Mouse (Mus musculus) liver, embryonic 15.5 days (tissue): ENCODE results near the gene Wdr59. TPM values are rescaled to one million over a fixed set of nuclear protein-coding genes. Genes with fewer than 3 reads are reported as not detected.

Source experiments
- ATAC-seq: fragments of 200-750 bp; cut with Nextera tagmentation; 2 replicates; pipeline ENCODE4 v1.8.0; 2017; ENCODE audit warnings: moderate number of reproducible peaks, mild to moderate bottlenecking, moderate library complexity; ENCODE audit not compliant: insufficient read depth
- H3K27ac ChIP-seq: fragments of 300-500 bp; sonication (generic); replicated peaks from 2 replicates; pipeline ENCODE4 v1.5.1; 2015; ENCODE audit warnings: mild to moderate bottlenecking, inconsistent platforms
- H3K27me3 ChIP-seq: fragments of 300-500 bp; sonication (generic); 2 replicates; pipeline ENCODE4 v1.6.1; 2015; ENCODE audit warnings: mild to moderate bottlenecking, inconsistent platforms
- H3K36me3 ChIP-seq: fragments of 300-500 bp; sonication (generic); replicated peaks from 2 replicates; pipeline ENCODE4 v1.6.1; 2015; ENCODE audit warnings: moderate library complexity, mild to moderate bottlenecking, inconsistent platforms
- H3K4me1 ChIP-seq: fragments of 300-500 bp; sonication (generic); replicated peaks from 2 replicates; pipeline ENCODE4 v1.6.1; 2015; ENCODE audit warnings: inconsistent platforms
- H3K4me2 ChIP-seq: fragments of 300-500 bp; sonication (generic); 2 replicates; pipeline ENCODE4 v1.6.1; 2015; ENCODE audit warnings: moderate library complexity, mild to moderate bottlenecking, inconsistent platforms
- H3K4me3 ChIP-seq: fragments of 300-500 bp; sonication (generic); replicated peaks from 2 replicates; pipeline ENCODE4 v1.5.1; 2015; ENCODE audit warnings: mild to moderate bottlenecking, inconsistent platforms
- H3K9ac ChIP-seq: fragments of 300-500 bp; sonication (generic); 2 replicates; pipeline ENCODE4 v1.6.1; 2015; ENCODE audit warnings: moderate library complexity, mild to moderate bottlenecking, inconsistent platforms
- H3K9me3 ChIP-seq: fragments of 300-500 bp; sonication (generic); replicated peaks from 2 replicates; pipeline ENCODE4 v1.6.1; 2016; ENCODE audit warnings: inconsistent platforms
- WGBS: fragments of 180-500 bp; shearing (Covaris S2); methylation state at CpG from one replicate; pipeline ENCODE4 v1.1.7; 2015; ENCODE audit warnings: mixed read lengths; ENCODE audit not compliant: insufficient replicate concordance; 5-methylcytosine and 5-hydroxymethylcytosine counted together
- polyA plus RNA-seq: library from polyadenylated mRNA; unstranded; fragments of >200 nt; fragmentation: Nextera tagmentation; extraction: Ambion mirVana; gene quantifications from 2 replicates; pipeline ENCODE4 v1.2.1, GENCODE M21; 2015

Gene Wdr59
- polyA plus RNA-seq, 1 experiment from 2014 or later: 1.7 TPM

DNA sequence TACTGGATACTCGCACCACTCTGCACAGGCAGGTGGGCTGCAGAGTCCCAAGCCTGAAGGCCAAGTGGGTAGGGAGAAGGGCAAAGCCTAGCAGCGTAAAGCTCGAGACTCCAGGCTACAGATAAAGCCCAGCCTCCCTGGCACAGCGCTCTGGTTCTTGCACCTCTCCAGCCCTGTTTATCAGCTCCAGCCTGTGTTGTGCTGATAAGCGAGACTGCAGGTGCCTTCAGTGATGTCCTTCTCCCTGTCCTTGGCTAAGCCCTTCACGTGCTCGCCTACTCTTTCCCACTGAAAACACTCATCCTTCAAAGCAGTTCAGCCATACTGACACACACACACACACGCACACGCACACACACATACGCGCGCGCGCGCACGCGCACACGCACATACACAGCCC, 76.3 kb downstream of the Wdr59 start:
- peak; percentile 97 for ATAC-seq
- H3K9ac ChIP-seq: no peak overlapping the region
- H3K4me1 ChIP-seq: peaks cover 23% of the 10 kb centered on the region
- H3K4me3 ChIP-seq: no peak overlapping the region
- no peaks in the 10 kb centered on the region for H3K36me3 ChIP-seq
- 57% methylated on average over 18 of the region's 18 CpGs for WGBS
- peak overlapping the region; percentile 37 for H3K4me2 ChIP-seq
- H3K9me3 ChIP-seq: no peaks in the 10 kb centered on the region
- peaks cover 6% of the 10 kb centered on the region for H3K27me3 ChIP-seq
- H3K27ac ChIP-seq: peak overlapping the region; percentile 45; the same call in 1 of the 2 replicates

DNA sequence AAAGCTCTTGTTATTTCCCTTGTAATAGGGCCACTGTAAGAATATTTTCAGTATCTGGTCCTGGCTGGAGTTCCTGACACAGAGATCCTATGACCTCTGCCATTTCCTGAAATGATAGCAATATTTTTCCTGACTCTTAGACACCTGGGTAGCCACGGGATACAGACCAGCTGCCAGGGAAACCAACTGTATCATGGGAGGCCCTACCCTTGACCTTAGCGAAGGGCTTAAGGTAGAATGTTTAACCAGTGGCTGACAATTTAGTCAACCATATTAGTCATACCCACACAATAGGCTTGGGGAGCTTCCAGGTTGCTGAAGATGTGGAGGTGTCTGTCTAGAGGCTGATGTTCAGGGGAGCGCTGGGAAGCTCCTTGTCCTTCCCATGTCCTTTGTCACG, 77.6 kb downstream of the Wdr59 start:
- H3K27me3 ChIP-seq: peaks cover 11% of the 10 kb centered on the region

DNA sequence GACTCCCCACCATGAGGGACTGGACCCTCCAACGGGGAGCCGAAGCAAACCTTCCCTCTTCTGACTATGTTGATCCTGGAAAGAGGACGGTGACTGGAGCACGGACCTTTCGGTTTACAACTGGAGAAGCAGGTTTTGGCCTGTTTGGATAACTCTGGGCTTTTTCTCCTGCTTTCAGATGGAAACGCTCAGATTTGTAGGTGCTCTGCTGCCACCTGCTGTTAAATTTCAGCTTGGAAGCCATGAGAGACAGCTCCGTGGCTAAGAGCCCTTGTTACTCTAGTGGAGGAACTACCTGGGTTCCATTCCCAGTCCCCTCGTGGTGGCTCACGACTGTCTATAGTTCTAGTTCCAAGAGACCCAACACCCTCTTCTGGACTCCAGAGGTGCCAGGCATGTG, 82.7 kb downstream of the Wdr59 start:
- Histone ChIP-seq H3K4me2 (no peak overlapping the region), H3K27me3 (peaks cover 16% of the 10 kb centered on the region), H3K4me3 (no peak overlapping the region), H3K9me3 (no peaks in the 10 kb centered on the region), H3K4me1 (0 out of 2 replicates have a peak, but pooled peaks cover 2% of the 10 kb centered on the region), H3K36me3 (no peaks in the 10 kb centered on the region), H3K9ac (no peak overlapping the region), H3K27ac (no peak overlapping the region)
- ATAC-seq: no peak
- WGBS: 15% methylated on average over 9 of the region's 9 CpGs

More for the DNA sequence above, 77.6 kb downstream of the Wdr59 start:
- Histone ChIP-seq H3K4me2 (no peak overlapping the region), H3K27ac (no peak overlapping the region), H3K36me3 (no peaks in the 10 kb centered on the region), H3K9me3 (no peaks in the 10 kb centered on the region), H3K4me1 (peaks cover 23% of the 10 kb centered on the region), H3K4me3 (no peak overlapping the region), H3K9ac (no peak overlapping the region)
- 73% methylated on average over 4 of the region's 4 CpGs for WGBS
- ATAC-seq: no peak

DNA sequence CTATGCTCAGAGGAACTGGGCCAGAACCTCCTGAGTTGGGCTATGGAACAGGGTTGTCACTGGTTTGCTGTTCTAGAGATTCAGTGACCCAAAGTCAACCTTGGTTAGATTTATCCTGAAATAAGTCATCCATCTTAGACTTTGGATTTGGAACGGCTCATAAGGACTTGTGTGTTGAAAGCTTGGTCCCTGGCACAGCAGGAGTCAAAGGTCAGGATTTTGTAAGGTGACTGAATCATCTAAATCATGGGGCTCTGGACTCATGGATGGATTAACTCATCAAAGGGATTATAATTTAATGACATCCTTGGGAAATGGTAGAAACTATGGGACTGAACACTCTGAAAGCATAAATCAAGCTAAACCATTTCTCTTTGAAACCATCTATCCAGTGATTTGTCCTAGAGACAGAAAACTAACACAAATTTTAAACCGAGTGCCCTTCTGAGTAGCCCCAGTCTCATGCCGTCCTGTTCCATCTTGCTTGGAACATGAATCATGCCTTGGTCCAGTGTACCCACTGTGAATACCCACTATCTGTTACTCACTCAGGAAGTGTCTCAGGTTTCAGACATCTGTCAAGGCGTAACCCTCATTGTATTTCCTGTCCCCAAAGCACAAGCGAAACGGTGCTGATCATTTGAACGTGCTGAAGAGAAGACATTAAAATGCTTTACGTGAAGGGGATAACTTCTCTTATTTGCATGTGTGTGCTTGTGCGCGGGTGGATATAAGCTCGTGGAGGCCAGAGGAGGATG, 86.6 kb downstream of the Wdr59 start:
- Histone ChIP-seq H3K4me3 (no peak overlapping the region), H3K27me3 (0 out of 2 replicates have a peak, but pooled peaks cover 10% of the 10 kb centered on the region), H3K36me3 (no peaks in the 10 kb centered on the region), H3K9ac (no peak overlapping the region), H3K4me2 (no peak overlapping the region), H3K4me1 (no peaks in the 10 kb centered on the region), H3K9me3 (no peaks in the 10 kb centered on the region), H3K27ac (no peak overlapping the region)
- 41% methylated on average over 11 of the region's 11 CpGs for WGBS
- ATAC-seq: no peak

DNA sequence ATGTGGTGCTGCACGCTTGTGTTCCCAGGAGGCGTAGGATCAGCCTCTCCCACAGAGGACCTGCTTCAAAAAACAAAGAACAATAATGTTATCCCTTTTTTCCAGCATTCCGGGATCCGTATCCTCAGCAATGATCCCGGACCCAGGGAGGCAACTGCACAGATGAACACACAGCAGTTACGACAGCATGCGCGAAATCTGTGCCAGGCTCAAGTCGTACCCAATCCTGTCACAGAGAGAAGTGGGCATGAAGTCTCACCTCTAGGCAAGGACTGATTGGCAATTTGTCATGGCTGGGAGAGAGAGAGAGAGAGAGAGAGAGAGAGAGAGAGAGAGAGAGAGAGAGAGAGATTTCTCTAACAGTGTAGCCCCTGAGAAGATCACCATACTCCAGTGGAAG, 97.2 kb downstream of the Wdr59 start:
- H3K27ac ChIP-seq: no peak overlapping the region
- no peak overlapping the region for H3K4me3 ChIP-seq
- H3K9me3 ChIP-seq: no peaks in the 10 kb centered on the region
- H3K9ac ChIP-seq: no peak overlapping the region
- H3K36me3 ChIP-seq: no peaks in the 10 kb centered on the region
- 82% methylated on average over 9 of the region's 9 CpGs for WGBS
- no peaks in the 10 kb centered on the region for H3K4me1 ChIP-seq
- no peak for ATAC-seq
- H3K27me3 ChIP-seq: peaks cover 9% of the 10 kb centered on the region; the same call in 1 of the 2 replicates
- H3K4me2 ChIP-seq: no peak overlapping the region

DNA sequence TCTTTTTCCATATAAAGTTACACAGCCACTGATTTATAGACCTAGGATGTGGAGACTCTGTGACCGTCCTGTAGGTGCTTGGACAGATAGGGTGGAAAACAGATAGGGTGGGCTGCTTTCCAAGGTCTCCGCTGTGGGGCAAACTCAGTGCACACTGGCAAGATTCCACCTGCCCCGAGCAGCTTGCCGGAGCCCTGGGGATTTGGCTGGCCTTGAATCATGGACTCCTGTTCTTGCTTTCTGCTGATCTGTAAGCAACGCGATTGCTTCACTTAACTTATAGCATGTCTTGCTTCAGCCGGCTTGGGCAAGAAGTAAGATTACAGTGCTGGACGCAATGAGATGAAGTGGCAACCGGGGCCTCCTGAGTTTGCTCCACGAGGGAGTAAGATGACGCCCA, 97.7 kb downstream of the Wdr59 start:
- Histone ChIP-seq H3K27ac (no peak overlapping the region), H3K36me3 (no peaks in the 10 kb centered on the region), H3K9ac (no peak overlapping the region), H3K27me3 (peaks cover 13% of the 10 kb centered on the region), H3K4me1 (no peaks in the 10 kb centered on the region), H3K9me3 (no peaks in the 10 kb centered on the region), H3K4me2 (no peak overlapping the region), H3K4me3 (no peak overlapping the region)
- 72% methylated on average over 11 of the region's 11 CpGs for WGBS
- ATAC-seq: no peak

DNA sequence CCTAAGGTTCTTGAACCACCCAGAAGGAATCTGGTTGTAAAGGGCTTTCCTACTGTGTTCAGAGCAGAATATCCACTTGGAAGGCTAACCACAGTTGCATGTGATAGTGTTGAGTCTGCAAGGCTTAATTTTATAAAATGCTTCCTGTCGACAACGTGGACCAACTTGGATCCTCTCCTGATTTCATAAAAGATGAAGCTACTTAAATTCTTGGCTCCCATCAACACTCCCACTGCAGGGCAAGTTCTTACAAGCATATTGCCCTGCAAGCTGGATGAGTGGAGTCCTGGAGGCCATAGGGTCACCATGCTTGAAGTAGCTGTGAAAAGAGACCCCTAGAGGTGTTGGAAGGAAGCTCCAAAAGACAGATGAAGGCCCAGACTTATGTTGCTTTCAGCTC, 99.3 kb downstream of the Wdr59 start:
- Histone ChIP-seq H3K9me3 (no peaks in the 10 kb centered on the region), H3K4me2 (no peak overlapping the region), H3K27ac (no peak overlapping the region), H3K36me3 (no peaks in the 10 kb centered on the region), H3K4me3 (no peak overlapping the region), H3K4me1 (no peaks in the 10 kb centered on the region), H3K9ac (no peak overlapping the region), H3K27me3 (peaks cover 15% of the 10 kb centered on the region)
- WGBS: 64% methylated on average over 2 of the region's 2 CpGs
- no peak for ATAC-seq

DNA sequence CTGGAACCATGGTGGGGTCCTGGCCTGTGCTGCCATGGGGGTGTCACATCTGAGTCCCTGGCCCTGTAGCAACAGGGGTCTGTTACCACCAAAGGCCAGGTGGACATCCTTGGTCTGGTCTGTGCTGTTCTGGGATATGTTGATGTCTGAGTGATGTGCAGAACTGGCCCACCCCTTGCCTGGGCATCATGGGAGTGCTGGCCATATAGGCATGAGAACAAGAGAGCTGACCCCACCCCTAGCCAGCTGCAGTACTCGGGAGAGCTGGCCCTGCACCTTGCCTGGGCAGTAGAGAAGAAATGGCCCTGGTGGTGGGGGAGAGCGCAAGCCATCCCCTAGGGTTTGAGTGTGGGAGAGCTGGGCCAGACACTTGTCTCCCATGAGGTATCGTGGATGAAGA, 102.7 kb downstream of the Wdr59 start:
- no peaks in the 10 kb centered on the region for H3K4me1 ChIP-seq
- ATAC-seq: no peak
- no peak overlapping the region for H3K9ac ChIP-seq
- WGBS: 62% methylated on average over 3 of the region's 3 CpGs
- H3K27me3 ChIP-seq: peaks cover 12% of the 10 kb centered on the region
- no peaks in the 10 kb centered on the region for H3K9me3 ChIP-seq
- H3K36me3 ChIP-seq: no peaks in the 10 kb centered on the region
- no peak overlapping the region for H3K27ac ChIP-seq
- H3K4me2 ChIP-seq: no peak overlapping the region
- no peak overlapping the region for H3K4me3 ChIP-seq

DNA sequence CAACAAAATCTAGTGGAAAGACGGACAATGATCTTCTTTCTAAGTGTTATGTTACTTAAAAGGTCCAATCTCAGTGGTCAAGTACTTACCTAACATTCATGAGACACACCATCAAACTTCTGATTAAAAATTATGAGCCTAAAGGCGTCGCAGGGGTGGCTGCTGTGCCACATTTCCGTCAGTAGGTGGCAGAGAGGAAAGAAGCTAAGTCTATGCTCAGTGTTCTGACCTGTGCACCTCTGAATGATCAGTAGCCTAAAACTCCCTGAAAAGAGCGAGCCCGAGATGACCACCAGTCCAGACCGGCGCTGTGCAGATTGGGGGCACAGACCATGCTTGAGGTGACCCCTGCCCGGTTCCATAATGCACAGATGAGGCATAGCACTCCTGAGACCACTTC, 103.3 kb downstream of the Wdr59 start:
- Histone ChIP-seq H3K9me3 (no peaks in the 10 kb centered on the region), H3K9ac (no peak overlapping the region), H3K4me1 (no peaks in the 10 kb centered on the region), H3K4me2 (no peak overlapping the region), H3K36me3 (no peaks in the 10 kb centered on the region), H3K27ac (no peak overlapping the region), H3K4me3 (no peak overlapping the region), H3K27me3 (peaks cover 12% of the 10 kb centered on the region)
- WGBS: 20% methylated on average over 9 of the region's 9 CpGs
- no peak for ATAC-seq

DNA sequence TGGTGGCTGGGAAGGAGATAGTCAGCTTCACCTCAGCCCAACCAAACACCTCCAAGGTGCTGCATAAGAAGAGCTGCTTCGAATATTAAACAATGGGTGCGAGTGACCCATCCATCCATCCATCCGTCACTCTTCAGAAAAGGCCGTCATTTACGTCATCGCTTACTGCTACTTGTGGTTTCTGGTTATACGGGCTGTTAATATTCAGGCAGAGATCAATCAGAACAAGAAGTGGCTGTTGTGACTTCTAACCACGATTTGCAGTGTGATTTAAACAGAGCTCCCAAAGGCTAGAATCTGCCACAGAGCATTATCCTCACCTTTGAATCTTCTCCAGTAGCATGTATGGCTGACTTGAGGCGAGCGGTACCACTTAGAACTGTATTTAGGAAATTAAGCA, 104.7 kb downstream of the Wdr59 start:
- no peaks in the 10 kb centered on the region for H3K4me1 ChIP-seq
- no peak for ATAC-seq
- no peak overlapping the region for H3K4me3 ChIP-seq
- H3K4me2 ChIP-seq: no peak overlapping the region
- no peak overlapping the region for H3K9ac ChIP-seq
- H3K27me3 ChIP-seq: peaks cover 10% of the 10 kb centered on the region
- no peaks in the 10 kb centered on the region for H3K9me3 ChIP-seq
- H3K36me3 ChIP-seq: no peaks in the 10 kb centered on the region
- 60% methylated on average over 10 of the region's 10 CpGs for WGBS
- H3K27ac ChIP-seq: no peak overlapping the region

DNA sequence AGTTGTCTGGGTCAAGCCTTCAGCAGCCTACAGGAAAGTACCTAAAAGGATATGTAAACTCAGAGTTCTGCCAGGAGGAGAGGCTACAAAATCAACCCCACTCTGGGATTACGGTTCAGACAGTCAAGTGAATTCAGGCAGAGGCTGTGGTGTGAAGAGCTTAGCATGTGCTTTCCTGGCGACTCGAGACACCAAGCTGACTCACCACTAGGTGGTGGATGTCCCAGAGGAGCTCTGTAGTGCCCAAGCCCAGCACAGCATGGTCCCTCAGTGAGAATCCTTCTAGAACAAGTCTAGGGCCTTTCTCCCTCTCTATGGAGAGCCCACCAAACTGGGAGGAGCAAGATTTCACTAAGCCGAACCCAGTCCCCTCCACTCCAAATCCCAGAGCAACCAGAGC, 118.5 kb downstream of the Wdr59 start:
- Histone ChIP-seq H3K9ac (no peak overlapping the region), H3K36me3 (no peaks in the 10 kb centered on the region), H3K4me2 (no peak overlapping the region), H3K4me3 (no peak overlapping the region), H3K4me1 (no peaks in the 10 kb centered on the region), H3K27me3 (peaks cover 11% of the 10 kb centered on the region), H3K9me3 (no peaks in the 10 kb centered on the region), H3K27ac (no peak overlapping the region)
- ATAC-seq: no peak
- whole genome bisulfite sequencing: 38% methylated on average over 4 of the region's 4 CpGs
